24 mouse cellular contexts compared by ENCODE assay signal in genomic region chr11:46020246-46020645, GRCm38 (mm10). TPM values are rescaled to one million over a fixed set of nuclear protein-coding genes. Genes with fewer than 3 reads are reported as not detected.
DNase-seq lines count a peak whose midpoint lies in the region; ATAC-seq lines count a peak whose summit lies in the region.
"Had no signal": no experiment of that assay in that cellular context is flagged by ENCODE, and none has a peak within 500 bp of the region (broad histone marks: within the 10 kb centered on the region; RNA-seq: fewer than 3 reads in every experiment).

No protein-coding gene starts in this region.

- no peaks in the 10 kb centered on the region for H3K36me3 ChIP-seq in heart, embryonic 12.5 days
- H3K36me3 ChIP-seq in kidney, embryonic 16.5 days (ENCODE audit: insufficient read depth, low read length), result no peaks in the 10 kb centered on the region
- H3K36me3 ChIP-seq: embryonic facial prominence, embryonic 10.5 days; embryonic facial prominence, embryonic 12.5 days; forebrain, embryonic 15.5 days; G1E had no signal

- no peak overlapping the region for H3K4me3 ChIP-seq in heart, embryonic 12.5 days
- no peak overlapping the region for H3K4me3 ChIP-seq in kidney, embryonic 16.5 days (ENCODE audit: low read length)
- H3K4me3 ChIP-seq: embryonic facial prominence, embryonic 10.5 days; embryonic facial prominence, embryonic 12.5 days; forebrain, embryonic 13.5 days; forebrain, embryonic 15.5 days had no signal

- 82% methylated on average over 1 of the region's 1 CpGs for WGBS in heart, embryonic 12.5 days
- WGBS in kidney, embryonic 16.5 days, result 83% methylated on average over 1 of the region's 1 CpGs

- H3K27ac ChIP-seq in heart, embryonic 12.5 days (ENCODE audit: poor library complexity, severe bottlenecking), result no peak overlapping the region
- no peak overlapping the region for H3K27ac ChIP-seq in kidney, embryonic 16.5 days (ENCODE audit: low read length)
- H3K27ac ChIP-seq: embryonic facial prominence, embryonic 10.5 days; embryonic facial prominence, embryonic 12.5 days; forebrain, embryonic 13.5 days; forebrain, embryonic 15.5 days had no signal

- no peak overlapping the region for H3K9ac ChIP-seq in heart, embryonic 12.5 days
- no peak overlapping the region for H3K9ac ChIP-seq in kidney, embryonic 16.5 days (replicated peaks; ENCODE audit: low read length)
- H3K9ac ChIP-seq: embryonic facial prominence, embryonic 12.5 days; forebrain, embryonic 13.5 days; forebrain, embryonic 15.5 days; forebrain, postnatal 0 days had no signal

- H3K27me3 ChIP-seq in heart, embryonic 12.5 days (replicated peaks), result no peaks in the 10 kb centered on the region
- H3K27me3 ChIP-seq in kidney, embryonic 16.5 days (ENCODE audit: insufficient read depth, low read length), result no peaks in the 10 kb centered on the region
- H3K27me3 ChIP-seq: embryonic facial prominence, embryonic 12.5 days; forebrain, embryonic 13.5 days; forebrain, embryonic 15.5 days had no signal

- H3K4me2 ChIP-seq in heart, embryonic 12.5 days, result no peak overlapping the region
- H3K4me2 ChIP-seq in kidney, embryonic 16.5 days (replicated peaks; ENCODE audit: low read depth, low read length), result no peak overlapping the region
- H3K4me2 ChIP-seq: embryonic facial prominence, embryonic 12.5 days; forebrain, embryonic 13.5 days; forebrain, embryonic 15.5 days had no signal

- ATAC-seq in heart, embryonic 12.5 days (ENCODE audit: insufficient number of reproducible peaks, low FRiP score), result no peak
- no peak for ATAC-seq in kidney, embryonic 16.5 days (ENCODE audit: low FRiP score, low TSS enrichment)
- ATAC-seq: activated CD4-positive, CD25-positive, alpha-beta regulatory T cell, adult 4 months; forebrain, embryonic 13.5 days; forebrain, embryonic 15.5 days; forebrain, postnatal 0 days; Patski had no signal

- no peaks in the 10 kb centered on the region for H3K9me3 ChIP-seq in heart, embryonic 12.5 days (replicated peaks)
- H3K9me3 ChIP-seq in kidney, embryonic 16.5 days (ENCODE audit: low read length), result no peaks in the 10 kb centered on the region
- H3K9me3 ChIP-seq: embryonic facial prominence, embryonic 10.5 days; embryonic facial prominence, embryonic 12.5 days; forebrain, embryonic 13.5 days; forebrain, embryonic 15.5 days; G1E had no signal

- H3K4me1 ChIP-seq in heart, embryonic 12.5 days (replicated peaks), result peaks cover 11% of the 10 kb centered on the region
- no peaks in the 10 kb centered on the region for H3K4me1 ChIP-seq in kidney, embryonic 16.5 days (ENCODE audit: insufficient read depth, low read length)
- H3K4me1 ChIP-seq: embryonic facial prominence, embryonic 10.5 days; embryonic facial prominence, embryonic 12.5 days; forebrain, embryonic 13.5 days; forebrain, embryonic 15.5 days had no signal

- DNase-seq in heart, adult 11 months, result peak; percentile 54
- DNase-seq in ES-CJ7 (ENCODE audit: low read depth, low spot score) (peak; percentile 92), R1 (ENCODE audit: low read depth, low spot score) (peak; percentile 92)
- no peak for DNase-seq in adrenal gland, adult 8-10 months
- DNase-seq in embryo, embryonic 10 days (ENCODE audit: low spot score), result no peak
- DNase-seq: adrenal gland, postnatal 10 days; adrenal gland, postnatal 25 days; cerebellum, adult 11 months; cerebellum, adult 18-20 months; cerebellum, adult 8-10 months; cerebellum, adult 9-11 months; cerebellum, postnatal 14 days; cerebellum, postnatal 36 days; forebrain, postnatal 0 days had no signal

RNA-seq across cellular contexts. Expression of gene Gm12166, which starts 31.9 kb away (rescaled TPM):
- 3.4 and 4.0 TPM in 2 replicates for polyA plus RNA-seq in heart, embryonic 12.5 days (2016; fragmentation: Nextera tagmentation; extraction: Ambion mirVana)
- total RNA-seq in adrenal gland, adult 8-10 months (2022), result 1 to 10 TPM; 3.3 to 5.9 (median 4.4) TPM
- polyA plus RNA-seq in kidney, embryonic 16.5 days (2015; fragmentation: Nextera tagmentation; extraction: Ambion mirVana), result 3.4 and 11.5 TPM in 2 replicates

RNA-seq across cellular contexts. Expression of gene Adam19, which starts 35.5 kb away (rescaled TPM):
- polyA plus RNA-seq in heart, embryonic 12.5 days (2016; fragmentation: Nextera tagmentation; extraction: Ambion mirVana), result 44.2 and 48.3 TPM in 2 replicates
- total RNA-seq in adrenal gland, adult 8-10 months (2022), result 1 to 10 TPM; 1.7 to 5.9 (median 3.8) TPM
- polyA plus RNA-seq in kidney, embryonic 16.5 days (2015; fragmentation: Nextera tagmentation; extraction: Ambion mirVana), result 16.5 and 18.0 TPM in 2 replicates
- polyA plus RNA-seq: G1E had no signal

RNA-seq across cellular contexts. Expression of gene Sox30, which starts 40.1 kb away (rescaled TPM):
- 0.46 and 0.64 TPM in 2 replicates for polyA plus RNA-seq in heart, embryonic 12.5 days (2016; fragmentation: Nextera tagmentation; extraction: Ambion mirVana)
- total RNA-seq in adrenal gland, adult 8-10 months (2022), result under 1 TPM in 2 of 4 experiments, not detected in 2; 0.10 to 0.23 TPM
- polyA plus RNA-seq in kidney, embryonic 16.5 days (2015; fragmentation: Nextera tagmentation; extraction: Ambion mirVana), result 0.13 and 0.16 TPM in 2 replicates
- total RNA-seq: common myeloid progenitor, adult 5-6 weeks had no signal
- polyA plus RNA-seq: activated CD4-positive, CD25-positive, alpha-beta regulatory T cell, adult 4 months; forebrain, embryonic 13.5 days; G1E; Patski had no signal

Comparison
In these comparisons a context has a peak if more than half of its experiments do, and no peak if none do; other contexts are left out.
1. DNase-seq: peak in heart, adult 11 months (single experiment), ES-CJ7 (single experiment) and R1 (single experiment); none in adrenal gland, adult 8-10 months (single experiment) and embryo, embryonic 10 days (single experiment).